ENCODE assay signal across 8 mouse cellular contexts in the genomic region with DNA sequence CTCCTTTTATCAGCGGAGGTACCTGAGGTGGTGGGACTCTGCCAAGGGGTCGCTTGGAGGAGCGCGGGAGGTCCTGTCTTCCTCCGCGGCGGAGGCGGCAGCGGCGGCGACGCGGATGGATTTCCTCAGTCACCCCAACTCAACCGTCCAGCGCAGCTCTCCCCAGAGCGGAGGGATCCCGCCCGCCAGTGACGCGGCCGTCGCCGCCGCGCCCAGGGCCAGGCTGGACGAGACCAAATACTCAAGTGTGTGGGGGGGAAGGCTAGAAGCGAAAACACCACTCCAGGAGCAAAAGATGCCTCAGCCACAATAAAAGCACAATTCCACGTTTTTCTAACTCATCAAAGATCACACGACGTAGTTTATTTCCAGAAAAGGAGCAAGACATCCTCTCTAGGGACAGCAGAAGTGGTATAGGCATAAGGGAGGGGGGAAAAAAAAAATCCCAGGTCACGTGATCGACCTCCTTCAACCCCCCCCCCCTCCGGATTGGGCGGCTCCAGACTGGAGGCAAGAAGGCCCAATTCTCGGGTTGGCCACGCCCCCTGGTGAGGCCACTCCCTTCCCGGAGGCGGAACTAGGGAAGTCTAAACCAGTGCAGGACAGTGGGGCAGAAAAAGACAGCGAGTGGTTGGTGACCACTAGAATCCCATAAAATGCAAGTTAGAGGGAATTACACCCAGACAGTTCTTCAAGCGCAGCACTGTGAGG. TPM values are rescaled to one million over a fixed set of nuclear protein-coding genes. Genes with fewer than 3 reads are reported as not detected.
A peak's percentile ranks its signal among the peaks of the same experiment; 100 is the strongest.
DNase-seq lines count a peak whose midpoint lies in the region; ATAC-seq lines count a peak whose summit lies in the region.

A gene (minus strand): TSS at position 126 of the 711 bp plus-strand sequence.
A gene (minus strand): TSS at position 394 of the 711 bp plus-strand sequence.

- H3K36me3 ChIP-seq in hindbrain, embryonic 11.5 days (ENCODE audit: control insufficient read depth, insufficient read depth, low read length), result peaks cover 14% of the 10 kb centered on the region; the same call in 1 of the 2 replicates

- peaks cover 8% of the 10 kb centered on the region; the same call in 1 of the 2 replicates for H3K4me1 ChIP-seq in hindbrain, embryonic 11.5 days (replicated peaks; ENCODE audit: control insufficient read depth, insufficient read depth, low read length)

- no peaks in the 10 kb centered on the region for H3K9me3 ChIP-seq in hindbrain, embryonic 11.5 days (ENCODE audit: control insufficient read depth, low read length)

- H3K27ac ChIP-seq in hindbrain, embryonic 11.5 days (ENCODE audit: low read depth, low read length), result peak within 1 kb of the TSS; percentile 97

- peak within 1 kb of the TSS; percentile 88 for H3K4me3 ChIP-seq in hindbrain, embryonic 11.5 days (ENCODE audit: low read depth, low read length)

- peak within 1 kb of the TSS; percentile 95 for H3K4me2 ChIP-seq in hindbrain, embryonic 11.5 days (replicated peaks; ENCODE audit: low read depth, low read length)

- H3K9ac ChIP-seq in hindbrain, embryonic 11.5 days (ENCODE audit: low read depth, low read length), result peak within 1 kb of the TSS; percentile 97

- peak; percentile 70 for ATAC-seq in hindbrain, embryonic 11.5 days (ENCODE audit: low FRiP score)

- WGBS in hindbrain, embryonic 11.5 days, result under 1% methylated on average over 39 of the region's 40 CpGs

- peak; percentile 100 for DNase-seq in Muller cell, postnatal 12 days (ENCODE audit: inconsistent ontology term)
- peak; percentile 98 for DNase-seq in cerebellum, adult 9-11 months
- DNase-seq in frontal cortex, adult 2 months (ENCODE audit: extremely low spot score in 1 of 2, low spot score in 1 of 2), result peak; percentile 97 to 98
- peak; percentile 99 for DNase-seq in hindbrain, embryonic 11.5 days (ENCODE audit: low spot score)
- peak; percentile 96 to 98 for DNase-seq in layer of hippocampus, postnatal 10 days (ENCODE audit: low spot score in 2 of 2)
- DNase-seq in lung, postnatal 10 days, result peak; percentile 100
- DNase-seq in ovary, postnatal 36 days (ENCODE audit: low spot score), result peak; percentile 98
- peak; percentile 98 for DNase-seq in thymus, postnatal 25 days

- no peaks in the 10 kb centered on the region for H3K27me3 ChIP-seq in hindbrain, embryonic 11.5 days (ENCODE audit: control insufficient read depth, insufficient read depth, low read length)

RNA-seq across cellular contexts. Expression of the first gene that starts in this region (rescaled TPM):
- not detected in 2 replicates for polyA plus RNA-seq in frontal cortex, adult 2 months (2012; rRNA removed)
- polyA plus RNA-seq in hindbrain, embryonic 11.5 days (2014; fragmentation: Nextera tagmentation; extraction: Ambion mirVana), result 0.38 and 1.1 TPM in 2 replicates
- not detected for total RNA-seq in layer of hippocampus, postnatal 10 days (2021)

RNA-seq across cellular contexts. Expression of the second gene that starts in this region (rescaled TPM):
- polyA plus RNA-seq in frontal cortex, adult 2 months (2012; rRNA removed), result 635 and 662 TPM in 2 replicates
- polyA plus RNA-seq in hindbrain, embryonic 11.5 days (2014; fragmentation: Nextera tagmentation; extraction: Ambion mirVana), result 475 and 483 TPM in 2 replicates
- 100 to 1,000 TPM; 874 to 885 TPM for total RNA-seq in layer of hippocampus, postnatal 10 days (2021)

Comparison
In these comparisons a context has a peak if more than half of its experiments do, and no peak if none do; other contexts are left out.
1. Peak in every context shown above with its lines: DNase-seq, ATAC-seq, H3K4me3 ChIP-seq and H3K27ac ChIP-seq.